Mouse (Mus musculus): ENCODE measurements around the gene Speer4a.
"Not testable (repeated sequence)": the region's sequence is repeated elsewhere in the genome, so short reads cannot be mapped to it uniquely, and the experiment has no call there.

DNA sequence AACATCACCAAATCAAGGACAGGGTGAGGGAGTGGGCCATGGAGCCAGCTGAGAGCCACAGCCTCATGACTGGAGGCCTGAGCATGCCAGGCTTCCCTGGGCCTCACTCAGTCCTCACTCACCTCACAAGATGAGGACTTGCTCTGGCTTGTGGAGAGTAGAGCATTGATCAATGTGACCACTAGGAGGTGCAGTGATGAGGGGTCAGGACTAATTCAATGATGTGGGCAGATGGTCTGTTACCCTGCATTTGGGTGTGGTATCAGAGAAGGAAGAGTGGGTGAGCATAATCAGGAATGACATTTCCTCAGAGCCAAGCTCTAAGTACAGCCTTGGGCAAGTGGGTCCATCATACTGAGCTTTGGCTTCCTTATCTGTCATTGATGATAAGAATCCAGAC is 39.7 kb upstream of the Speer4a start:
- not testable (repeated sequence) for TF ChIP-seq CTCF, EP300 (IDR thresholded peaks at IDR 0.05)
